Mouse (Mus musculus) hindbrain, embryonic 15.5 days (tissue): ENCODE data around the gene Slc25a48. TPM values are rescaled to one million over a fixed set of nuclear protein-coding genes. Genes with fewer than 3 reads are reported as not detected.

Source experiments
- ATAC-seq: fragments of 200-750 bp; cut with Nextera tagmentation; 2 replicates; pipeline ENCODE4 v1.8.0; 2017; ENCODE audit warnings: low read depth, moderate number of reproducible peaks, moderate TSS enrichment; ENCODE audit not compliant: low FRiP score
- H3K27ac ChIP-seq: fragments of 300-500 bp; sonication (generic); replicated peaks from 2 replicates; pipeline ENCODE4 v1.5.1; 2015; ENCODE audit warnings: mild to moderate bottlenecking, inconsistent platforms
- H3K27me3 ChIP-seq: fragments of 300-500 bp; sonication (generic); 2 replicates; pipeline ENCODE4 v1.6.1; 2015; ENCODE audit warnings: control low read depth, inconsistent platforms
- H3K36me3 ChIP-seq: fragments of 300-500 bp; sonication (generic); 2 replicates; pipeline ENCODE4 v1.6.1; 2015; ENCODE audit warnings: control low read depth, inconsistent platforms
- H3K4me1 ChIP-seq: fragments of 300-500 bp; sonication (generic); replicated peaks from 2 replicates; pipeline ENCODE4 v1.6.1; 2015; ENCODE audit warnings: control low read depth, inconsistent platforms
- H3K4me2 ChIP-seq: fragments of 300-500 bp; sonication (generic); 2 replicates; pipeline ENCODE4 v1.6.1; 2015; ENCODE audit warnings: moderate library complexity, mild to moderate bottlenecking, inconsistent platforms
- H3K4me3 ChIP-seq: fragments of 300-500 bp; sonication (generic); 2 replicates; pipeline ENCODE4 v1.5.1; 2015; ENCODE audit warnings: mild to moderate bottlenecking, inconsistent platforms
- H3K9ac ChIP-seq: fragments of 300-500 bp; sonication (generic); 2 replicates; pipeline ENCODE4 v1.6.1; 2015; ENCODE audit warnings: inconsistent platforms
- H3K9me3 ChIP-seq: fragments of 300-500 bp; sonication (generic); 2 replicates; pipeline ENCODE4 v1.6.1; 2016; ENCODE audit warnings: control low read depth, inconsistent platforms
- WGBS: fragments of 180-500 bp; shearing (Covaris S2); methylation state at CpG from one replicate; pipeline ENCODE4 v1.1.7; 2015; 5-methylcytosine and 5-hydroxymethylcytosine counted together
- polyA plus RNA-seq: library from polyadenylated mRNA; unstranded; fragments of >200 nt; fragmentation: Nextera tagmentation; extraction: Ambion mirVana; gene quantifications from 2 replicates; pipeline ENCODE4 v1.2.1, GENCODE M21; 2015

Slc25a48 gene
- polyA plus RNA-seq, 1 experiment from 2014 or later: not detected

DNA sequence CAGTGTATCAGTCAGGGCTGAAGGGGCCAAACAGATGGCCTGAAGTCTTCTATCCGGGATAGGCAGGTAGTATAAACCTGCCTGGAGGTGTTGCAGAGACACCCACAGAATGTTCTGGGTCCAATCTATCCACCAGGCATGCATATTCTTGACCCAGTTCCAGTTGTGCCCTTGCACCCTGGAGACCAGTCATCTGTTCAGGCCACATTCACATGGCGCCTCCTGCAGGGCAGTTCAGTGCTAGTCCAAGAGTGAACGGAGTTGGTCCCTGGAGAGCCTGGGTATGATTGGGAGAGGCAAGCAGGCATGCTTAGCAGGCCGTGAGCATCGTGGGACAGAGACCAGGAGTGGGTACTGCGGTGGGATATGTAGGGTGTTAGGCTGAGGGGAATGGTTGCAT lies 39.9 kb downstream of the Slc25a48 start:
- no peak for ATAC-seq
- Histone ChIP-seq H3K36me3 (no peaks in the 10 kb centered on the region), H3K27ac (no peak overlapping the region), H3K9ac (no peak overlapping the region), H3K27me3 (no peaks in the 10 kb centered on the region), H3K4me3 (no peak overlapping the region), H3K4me1 (0 out of 2 replicates have a peak, but pooled peaks cover 2% of the 10 kb centered on the region), H3K4me2 (no peak overlapping the region), H3K9me3 (no peaks in the 10 kb centered on the region)
- WGBS: 81% methylated on average over 6 of the region's 6 CpGs

DNA sequence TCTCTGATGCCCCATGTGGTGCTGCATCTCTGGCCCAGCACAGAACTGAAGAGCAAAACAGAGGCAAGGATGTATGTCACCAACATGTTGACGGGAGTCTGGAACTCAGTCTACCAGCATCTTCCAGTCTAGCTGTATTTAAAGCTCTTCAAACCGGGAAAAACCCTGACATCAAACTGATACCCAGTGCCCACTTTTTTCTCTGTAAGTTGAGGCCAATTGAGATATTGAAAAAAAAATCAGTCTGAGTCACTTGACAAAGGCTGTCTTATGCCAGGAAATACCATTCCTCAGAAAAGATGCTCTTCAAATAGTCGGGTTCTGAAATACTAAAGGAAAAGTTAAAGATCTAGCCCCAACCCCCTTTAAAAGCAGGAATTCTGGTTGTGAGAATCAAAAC lies 44.0 kb downstream of the Slc25a48 start, which contains the start of gene Il9:
Il9 (minus strand) TSS at position 101 of the 400 bp plus-strand sequence.
- WGBS: 88% methylated on average over 3 of the region's 3 CpGs
- Histone ChIP-seq H3K9ac (no peak within 1 kb of the TSS), H3K27me3 (no peaks in the 10 kb centered on the region), H3K4me3 (no peak within 1 kb of the TSS), H3K4me2 (no peak within 1 kb of the TSS), H3K36me3 (no peaks in the 10 kb centered on the region), H3K27ac (no peak within 1 kb of the TSS), H3K9me3 (no peaks in the 10 kb centered on the region), H3K4me1 (0 out of 2 replicates have a peak, but pooled peaks cover 2% of the 10 kb centered on the region)
- no peak for ATAC-seq

DNA sequence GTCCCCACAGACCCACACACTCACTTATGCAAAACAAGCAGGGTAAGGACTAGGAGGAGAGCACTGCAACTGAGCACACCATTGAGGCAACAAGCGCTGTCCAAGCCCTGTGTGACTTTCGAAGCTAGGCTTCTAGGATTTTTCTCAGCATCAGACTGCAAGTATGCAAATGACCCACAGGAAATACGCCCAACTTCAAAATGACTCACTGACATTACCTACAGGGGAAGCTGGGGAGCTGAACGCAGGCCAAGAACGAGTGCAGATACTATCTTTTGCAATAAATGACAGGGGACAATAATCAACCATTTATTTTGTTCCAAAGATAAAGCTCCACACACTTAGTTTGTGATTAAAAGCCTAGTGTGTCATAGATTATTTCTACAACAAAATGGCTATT lies 49.9 kb downstream of the Slc25a48 start:
- H3K36me3 ChIP-seq: no peaks in the 10 kb centered on the region
- no peak overlapping the region for H3K4me2 ChIP-seq
- ATAC-seq: no peak
- no peaks in the 10 kb centered on the region; the same call in 1 of the 2 replicates for H3K9me3 ChIP-seq
- H3K27me3 ChIP-seq: no peaks in the 10 kb centered on the region
- no peak overlapping the region for H3K4me3 ChIP-seq
- no peaks in the 10 kb centered on the region for H3K4me1 ChIP-seq
- no peak overlapping the region for H3K9ac ChIP-seq
- 75% methylated on average over 5 of the region's 5 CpGs for WGBS
- H3K27ac ChIP-seq: no peak overlapping the region

DNA sequence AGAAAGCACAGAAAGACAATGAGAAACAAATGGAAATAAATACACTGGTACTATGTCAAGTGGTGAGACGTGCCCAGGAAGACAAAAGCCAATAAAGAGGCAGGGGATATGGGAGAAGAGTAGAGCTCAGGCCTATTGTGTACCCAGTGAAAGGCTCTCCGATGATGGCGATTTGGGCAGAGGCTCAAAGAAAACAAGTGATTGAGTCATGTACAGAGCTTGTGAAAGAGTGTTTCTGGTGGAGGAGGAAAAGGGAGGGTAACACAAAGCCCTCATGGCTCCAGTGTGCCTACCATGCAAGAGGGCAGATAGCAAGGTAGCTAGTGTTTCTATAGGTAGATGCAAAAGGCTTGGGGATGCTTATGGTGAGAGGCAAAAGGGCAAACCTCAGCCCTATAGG lies 56.3 kb downstream of the Slc25a48 start:
- H3K36me3 ChIP-seq: no peaks in the 10 kb centered on the region
- H3K4me2 ChIP-seq: no peak overlapping the region
- no peaks in the 10 kb centered on the region; the same call in 1 of the 2 replicates for H3K9me3 ChIP-seq
- no peak overlapping the region for H3K27ac ChIP-seq
- H3K4me3 ChIP-seq: no peak overlapping the region
- WGBS: 34% methylated on average over 3 of the region's 3 CpGs
- no peak overlapping the region for H3K9ac ChIP-seq
- no peaks in the 10 kb centered on the region for H3K27me3 ChIP-seq
- H3K4me1 ChIP-seq: no peaks in the 10 kb centered on the region
- ATAC-seq: no peak

DNA sequence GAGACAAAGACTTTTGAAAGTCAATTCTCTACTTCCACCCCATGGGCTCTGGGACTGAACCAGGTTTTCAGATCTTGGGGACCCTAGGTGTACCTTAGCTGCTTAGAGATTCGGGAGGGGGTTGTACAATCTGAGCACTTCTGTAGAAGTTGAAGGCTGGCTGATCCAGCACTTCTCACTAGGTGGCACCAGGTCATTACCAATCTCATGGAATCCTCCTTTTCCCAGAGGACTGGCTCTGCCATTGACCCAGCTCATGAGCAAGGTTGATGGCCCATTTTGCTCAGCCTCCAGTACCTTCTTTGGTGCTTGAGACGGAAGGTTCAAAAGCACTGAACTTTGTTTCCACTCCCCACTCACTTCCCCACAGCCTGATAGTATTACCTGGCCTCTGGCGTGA lies 62.0 kb downstream of the Slc25a48 start:
- H3K4me3 ChIP-seq: no peak overlapping the region
- no peak overlapping the region for H3K9ac ChIP-seq
- WGBS: 84% methylated on average over 3 of the region's 3 CpGs

DNA sequence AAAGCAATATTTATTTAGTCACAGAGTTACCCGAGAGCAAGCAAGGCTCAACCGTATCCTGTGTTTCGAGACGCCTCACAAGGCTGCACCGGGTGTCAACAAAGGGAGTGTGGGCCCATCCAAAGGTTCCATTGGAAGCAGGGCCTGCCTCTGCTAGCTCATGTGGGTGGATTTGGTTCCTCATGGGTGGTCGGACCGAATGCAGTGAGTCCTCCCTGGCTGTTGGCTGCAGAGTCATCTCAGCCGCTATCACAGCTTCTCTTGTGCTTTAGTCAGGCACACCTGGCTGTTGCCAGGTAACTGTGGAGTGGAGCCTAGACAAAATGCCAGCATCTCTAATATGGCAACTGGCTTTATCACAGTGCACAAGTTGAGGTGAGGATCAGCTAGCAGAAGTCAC lies 62.5 kb downstream of the Slc25a48 start:
- ATAC-seq: no peak
- no peak overlapping the region for H3K27ac ChIP-seq
- 89% methylated on average over 8 of the region's 8 CpGs for WGBS

More for the DNA sequence above, 62.0 kb downstream of the Slc25a48 start:
- Histone ChIP-seq H3K27me3 (no peaks in the 10 kb centered on the region), H3K27ac (no peak overlapping the region), H3K9me3 (no peaks in the 10 kb centered on the region), H3K36me3 (no peaks in the 10 kb centered on the region), H3K4me2 (no peak overlapping the region), H3K4me1 (no peaks in the 10 kb centered on the region)
- no peak for ATAC-seq

DNA sequence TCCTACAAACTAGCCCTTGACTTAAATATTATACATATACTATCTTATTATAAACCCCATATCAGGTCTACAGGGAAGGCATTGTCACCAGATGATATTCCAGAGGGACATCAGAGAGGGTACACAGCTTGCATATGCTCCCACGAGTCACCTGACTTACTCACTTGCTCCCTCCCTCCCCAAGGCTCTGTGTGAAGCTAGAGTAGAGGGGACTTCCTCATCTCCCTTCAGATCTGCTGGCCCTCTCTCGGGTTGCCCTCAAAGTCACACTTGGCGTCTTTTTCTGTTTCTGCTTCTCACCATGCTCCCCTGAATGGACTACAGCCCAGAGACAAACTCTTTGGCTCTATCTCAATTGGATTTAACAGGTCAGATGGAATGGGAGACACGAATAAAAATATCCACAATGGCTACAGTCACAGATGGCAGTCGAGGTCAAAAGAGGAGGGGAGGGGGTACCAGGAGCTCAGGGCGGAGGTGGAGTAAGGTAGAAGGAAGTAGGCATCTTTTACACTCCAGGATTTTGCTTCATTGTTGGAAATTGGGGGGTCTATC lies 63.8 kb downstream of the Slc25a48 start:
- H3K9ac ChIP-seq: no peak overlapping the region
- H3K4me1 ChIP-seq: no peaks in the 10 kb centered on the region
- H3K27ac ChIP-seq: no peak overlapping the region
- no peaks in the 10 kb centered on the region for H3K27me3 ChIP-seq
- H3K9me3 ChIP-seq: no peaks in the 10 kb centered on the region
- H3K4me3 ChIP-seq: no peak overlapping the region
- H3K36me3 ChIP-seq: no peaks in the 10 kb centered on the region
- H3K4me2 ChIP-seq: no peak overlapping the region
- no peak for ATAC-seq
- WGBS: 77% methylated on average over 6 of the region's 6 CpGs

More for the DNA sequence above, 62.5 kb downstream of the Slc25a48 start:
- Histone ChIP-seq H3K9ac (no peak overlapping the region), H3K4me3 (no peak overlapping the region), H3K9me3 (no peaks in the 10 kb centered on the region), H3K4me2 (no peak overlapping the region), H3K27me3 (no peaks in the 10 kb centered on the region), H3K4me1 (no peaks in the 10 kb centered on the region), H3K36me3 (no peaks in the 10 kb centered on the region)

DNA sequence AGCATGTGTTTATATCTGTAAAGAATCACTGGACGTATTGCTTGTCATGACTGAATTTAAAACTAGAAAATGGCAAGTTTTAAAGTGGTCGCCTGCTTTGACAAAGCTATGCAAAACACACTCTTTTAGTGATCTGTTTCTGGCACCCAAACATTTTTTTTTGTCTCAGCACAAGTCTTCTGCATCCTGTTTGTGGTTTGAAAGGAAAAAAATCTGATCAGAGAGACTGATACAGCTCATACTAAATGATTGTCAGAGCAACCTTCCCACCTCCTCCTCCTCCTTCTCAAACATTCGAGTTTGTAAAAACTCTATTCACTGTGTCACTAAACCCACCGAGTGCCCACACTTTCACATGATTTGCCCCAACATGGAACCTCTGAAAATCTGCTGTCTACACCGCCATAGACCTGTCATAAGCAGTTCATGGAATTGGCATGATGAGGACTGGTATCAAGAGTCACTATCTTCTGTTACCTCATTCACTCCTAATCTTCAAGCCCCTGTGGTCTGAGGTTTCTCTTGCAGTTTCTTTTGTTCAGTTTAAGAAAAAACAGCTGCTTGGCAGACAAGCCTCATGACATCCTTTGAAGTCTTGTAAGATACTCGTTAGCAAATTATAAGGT lies 68.8 kb downstream of the Slc25a48 start:
- Histone ChIP-seq H3K36me3 (no peaks in the 10 kb centered on the region), H3K4me3 (no peak overlapping the region), H3K4me1 (no peaks in the 10 kb centered on the region), H3K9ac (no peak overlapping the region), H3K27me3 (no peaks in the 10 kb centered on the region), H3K4me2 (no peak overlapping the region), H3K9me3 (no peaks in the 10 kb centered on the region), H3K27ac (no peak overlapping the region)
- 81% methylated on average over 6 of the region's 6 CpGs for WGBS
- ATAC-seq: no peak

DNA sequence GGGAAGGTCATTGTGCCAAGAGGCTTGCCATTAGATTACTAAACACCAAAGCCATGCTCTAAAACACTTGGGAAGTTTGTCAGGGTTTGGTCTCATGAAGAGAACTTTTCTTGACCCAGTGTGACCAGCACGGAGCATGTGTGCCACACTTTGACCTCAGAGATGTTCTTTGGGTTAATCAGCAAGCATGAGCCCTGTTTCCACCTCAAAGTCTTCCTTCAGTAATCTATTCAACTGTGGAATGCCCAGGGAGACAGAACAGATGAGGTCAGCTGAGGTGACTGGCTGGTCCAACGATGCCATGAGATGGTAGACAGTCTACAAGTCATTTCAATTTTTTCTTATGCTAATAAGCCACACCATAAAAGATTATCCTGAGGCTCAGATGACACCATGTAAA lies 71.6 kb downstream of the Slc25a48 start:
- Histone ChIP-seq H3K9ac (no peak overlapping the region), H3K27me3 (no peaks in the 10 kb centered on the region), H3K36me3 (no peaks in the 10 kb centered on the region), H3K4me1 (no peaks in the 10 kb centered on the region), H3K4me3 (no peak overlapping the region), H3K4me2 (no peak overlapping the region), H3K27ac (no peak overlapping the region), H3K9me3 (no peaks in the 10 kb centered on the region)
- ATAC-seq: no peak
- 81% methylated on average over 2 of the region's 2 CpGs for WGBS

DNA sequence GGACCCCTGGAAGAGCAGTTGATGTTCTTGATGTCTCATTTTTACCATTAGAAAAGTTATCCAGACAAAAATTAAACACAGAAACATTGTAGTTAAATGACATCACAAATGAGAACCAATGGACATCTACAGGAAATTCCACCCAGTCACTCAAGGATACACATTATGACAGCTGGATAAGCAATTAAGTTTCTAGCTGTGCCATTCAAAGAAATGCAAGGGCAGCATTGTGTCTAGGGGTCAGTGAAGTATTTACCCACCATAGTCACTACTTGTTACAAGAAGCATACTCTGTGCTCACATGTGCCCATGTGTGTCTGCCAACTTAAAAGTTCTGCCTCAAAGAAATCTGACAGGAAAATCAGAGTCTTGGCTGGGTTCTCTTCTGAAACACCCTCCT lies 75.4 kb downstream of the Slc25a48 start:
- no peak for ATAC-seq
- H3K9ac ChIP-seq: no peak overlapping the region
- no peak overlapping the region for H3K4me3 ChIP-seq
- H3K36me3 ChIP-seq: no peaks in the 10 kb centered on the region
- no peak overlapping the region for H3K4me2 ChIP-seq
- H3K27me3 ChIP-seq: no peaks in the 10 kb centered on the region
- no peaks in the 10 kb centered on the region for H3K9me3 ChIP-seq
- H3K4me1 ChIP-seq: no peaks in the 10 kb centered on the region
- no peak overlapping the region for H3K27ac ChIP-seq

DNA sequence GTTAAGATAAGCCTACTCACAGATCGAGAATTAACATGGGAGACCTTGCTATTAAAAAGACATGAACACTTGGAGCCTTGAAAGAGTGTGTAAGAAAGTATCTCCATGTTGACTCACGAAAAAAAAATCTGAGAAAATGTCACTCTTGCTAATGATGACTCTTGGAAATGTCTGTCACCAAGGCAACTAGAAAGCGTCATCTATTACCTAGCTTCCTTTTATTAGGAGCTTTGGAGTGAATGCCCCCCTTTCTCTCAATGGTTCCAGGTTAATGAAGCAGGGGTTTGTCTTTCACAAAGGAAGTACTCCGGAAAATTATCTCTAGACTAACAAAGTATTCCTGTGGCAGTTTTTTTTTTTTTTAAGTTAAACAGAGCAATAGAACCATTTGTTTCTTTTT lies 78.2 kb downstream of the Slc25a48 start:
- WGBS: 55% methylated on average over 4 of the region's 4 CpGs
- Histone ChIP-seq H3K4me2 (no peak overlapping the region), H3K27me3 (no peaks in the 10 kb centered on the region), H3K27ac (no peak overlapping the region), H3K36me3 (no peaks in the 10 kb centered on the region), H3K4me3 (no peak overlapping the region), H3K4me1 (no peaks in the 10 kb centered on the region), H3K9me3 (no peaks in the 10 kb centered on the region), H3K9ac (no peak overlapping the region)
- no peak for ATAC-seq

DNA sequence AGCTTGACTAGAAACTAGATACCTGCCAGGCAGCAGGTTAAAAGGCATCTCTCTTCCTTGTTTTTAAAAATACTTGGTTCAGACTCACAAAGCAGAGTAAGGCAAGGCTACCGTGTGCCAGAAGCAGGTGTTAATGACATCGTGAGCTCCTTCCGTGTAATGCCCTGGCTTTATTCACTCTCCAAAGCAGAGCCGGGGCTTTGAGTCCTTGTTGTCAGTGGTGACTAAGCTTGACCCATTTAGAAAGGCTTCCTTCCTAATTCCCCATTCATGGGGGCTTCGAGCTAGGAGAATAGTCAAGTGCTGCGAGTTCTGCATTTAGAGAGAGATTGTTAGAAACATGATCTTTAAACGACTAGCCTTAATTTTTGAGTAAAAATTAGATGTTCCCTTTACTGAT lies 78.7 kb downstream of the Slc25a48 start:
- no peak overlapping the region for H3K4me2 ChIP-seq
- no peaks in the 10 kb centered on the region for H3K4me1 ChIP-seq
- no peaks in the 10 kb centered on the region for H3K9me3 ChIP-seq
- 51% methylated on average over 7 of the region's 7 CpGs for WGBS
- H3K27me3 ChIP-seq: no peaks in the 10 kb centered on the region
- no peak for ATAC-seq
- no peak overlapping the region for H3K27ac ChIP-seq
- H3K4me3 ChIP-seq: no peak overlapping the region
- H3K36me3 ChIP-seq: no peaks in the 10 kb centered on the region
- H3K9ac ChIP-seq: no peak overlapping the region
